Mouse (Mus musculus): ENCODE data around the gene Gm5108. TPM values are rescaled to one million over a fixed set of nuclear protein-coding genes. Genes with fewer than 3 reads are reported as not detected.

Gm5108 gene
- polyA plus RNA-seq, 1 experiment: not detected

DNA sequence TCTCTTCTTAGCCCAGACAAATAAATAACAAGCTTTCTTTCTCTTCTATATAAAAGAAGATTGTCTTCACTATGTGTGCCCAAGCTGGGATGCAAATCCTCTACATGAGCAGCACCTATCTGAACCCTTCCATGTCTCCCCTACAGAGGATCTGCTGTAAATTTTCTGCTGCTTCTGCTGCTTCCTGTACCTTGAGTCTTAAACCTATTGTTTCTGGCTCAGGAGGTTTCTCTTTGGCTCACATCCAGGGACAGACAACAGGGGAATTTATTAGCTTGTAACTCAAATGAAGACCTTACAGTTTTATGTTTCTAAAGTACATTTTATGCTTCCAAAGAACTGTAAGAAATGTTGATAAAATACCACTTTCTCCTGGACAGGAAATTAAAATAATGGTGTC lies 5.5 kb downstream of the Gm5108 start:
- no peak overlapping the region for H3K27ac ChIP-seq (ENCODE audit: insufficient read depth, low read length)
- no peaks in the 10 kb centered on the region for H3K4me1 ChIP-seq (ENCODE audit: control insufficient read depth, insufficient read depth, low read length)
- TF ChIP-seq CTCF (IDR thresholded peaks at IDR 0.05; ENCODE audit: borderline replicate concordance, insufficient read depth, low read depth, low read length): no peak
- TF ChIP-seq POLR2A (IDR thresholded peaks at IDR 0.05; ENCODE audit: borderline replicate concordance, insufficient read depth, low read length): no peak
- DNase-seq: no peak
- H3K4me3 ChIP-seq (replicated peaks; ENCODE audit: insufficient read depth, low read depth, low read length): no peak overlapping the region
- no peaks in the 10 kb centered on the region for H3K27me3 ChIP-seq (ENCODE audit: control insufficient read depth, insufficient read depth, low read length)

- 92% methylated on average over 5 of the region's 5 CpGs for WGBS
- TF ChIP-seq POLR2A (IDR thresholded peaks at IDR 0.05; ENCODE audit: borderline replicate concordance, insufficient read depth, low read length): no peak
- no peak for TF ChIP-seq CTCF (IDR thresholded peaks at IDR 0.05; ENCODE audit: borderline replicate concordance, insufficient read depth, low read depth, low read length)
Observed at GRCm38 (mm10) chr5:67948074-67948473, 6.6 kb downstream of the Gm5108 start.

GRCm38 (mm10) chr5:67954097-67954496 lies 12.6 kb downstream of the Gm5108 start:
- no peaks in the 10 kb centered on the region for H3K27me3 ChIP-seq (ENCODE audit: control insufficient read depth, insufficient read depth, low read length)
- 69% methylated on average over 4 of the region's 4 CpGs for WGBS
- DNase-seq: no peak
- H3K27ac ChIP-seq (ENCODE audit: insufficient read depth, low read length): no peak overlapping the region
- H3K4me3 ChIP-seq (replicated peaks; ENCODE audit: insufficient read depth, low read depth, low read length): no peak overlapping the region
- TF ChIP-seq POLR2A (IDR thresholded peaks at IDR 0.05; ENCODE audit: borderline replicate concordance, insufficient read depth, low read length) (no peak), CTCF (IDR thresholded peaks at IDR 0.05; ENCODE audit: borderline replicate concordance, insufficient read depth, low read depth, low read length) (no peak)
- no peaks in the 10 kb centered on the region for H3K4me1 ChIP-seq (ENCODE audit: control insufficient read depth, insufficient read depth, low read length)

More at GRCm38 (mm10) chr5:67948074-67948473, 6.6 kb downstream of the Gm5108 start:
- Histone ChIP-seq H3K27ac (ENCODE audit: insufficient read depth, low read length) (no peak overlapping the region), H3K27me3 (ENCODE audit: control insufficient read depth, insufficient read depth, low read length) (no peaks in the 10 kb centered on the region), H3K4me3 (replicated peaks; ENCODE audit: insufficient read depth, low read depth, low read length) (no peak overlapping the region), H3K4me1 (ENCODE audit: control insufficient read depth, insufficient read depth, low read length) (no peaks in the 10 kb centered on the region)
- no peak for DNase-seq

DNA sequence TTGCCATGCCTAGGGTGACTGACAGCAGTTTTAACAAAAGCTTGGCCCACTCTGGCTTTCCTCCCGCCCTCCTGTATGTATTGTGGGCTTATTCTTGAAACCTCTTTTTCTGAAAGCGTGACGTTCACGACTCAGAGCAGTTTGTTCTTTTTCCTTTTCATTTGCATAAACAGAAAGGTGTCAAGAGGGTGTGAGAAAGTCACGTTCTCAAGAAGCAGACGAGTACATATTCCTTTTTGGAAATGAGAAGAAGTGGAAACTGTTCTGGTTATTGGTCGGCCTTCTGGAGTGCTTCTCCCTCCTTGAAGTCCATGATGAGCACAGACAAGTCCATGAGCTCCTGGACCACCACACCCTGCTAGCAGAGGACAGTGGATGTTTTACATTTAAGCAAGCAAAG lies 14.0 kb downstream of the Gm5108 start:
- WGBS: 44% methylated on average over 7 of the region's 7 CpGs
- DNase-seq: no peak
- TF ChIP-seq POLR2A (IDR thresholded peaks at IDR 0.05; ENCODE audit: borderline replicate concordance, insufficient read depth, low read length) (no peak), CTCF (IDR thresholded peaks at IDR 0.05; ENCODE audit: borderline replicate concordance, insufficient read depth, low read depth, low read length) (no peak)

DNA sequence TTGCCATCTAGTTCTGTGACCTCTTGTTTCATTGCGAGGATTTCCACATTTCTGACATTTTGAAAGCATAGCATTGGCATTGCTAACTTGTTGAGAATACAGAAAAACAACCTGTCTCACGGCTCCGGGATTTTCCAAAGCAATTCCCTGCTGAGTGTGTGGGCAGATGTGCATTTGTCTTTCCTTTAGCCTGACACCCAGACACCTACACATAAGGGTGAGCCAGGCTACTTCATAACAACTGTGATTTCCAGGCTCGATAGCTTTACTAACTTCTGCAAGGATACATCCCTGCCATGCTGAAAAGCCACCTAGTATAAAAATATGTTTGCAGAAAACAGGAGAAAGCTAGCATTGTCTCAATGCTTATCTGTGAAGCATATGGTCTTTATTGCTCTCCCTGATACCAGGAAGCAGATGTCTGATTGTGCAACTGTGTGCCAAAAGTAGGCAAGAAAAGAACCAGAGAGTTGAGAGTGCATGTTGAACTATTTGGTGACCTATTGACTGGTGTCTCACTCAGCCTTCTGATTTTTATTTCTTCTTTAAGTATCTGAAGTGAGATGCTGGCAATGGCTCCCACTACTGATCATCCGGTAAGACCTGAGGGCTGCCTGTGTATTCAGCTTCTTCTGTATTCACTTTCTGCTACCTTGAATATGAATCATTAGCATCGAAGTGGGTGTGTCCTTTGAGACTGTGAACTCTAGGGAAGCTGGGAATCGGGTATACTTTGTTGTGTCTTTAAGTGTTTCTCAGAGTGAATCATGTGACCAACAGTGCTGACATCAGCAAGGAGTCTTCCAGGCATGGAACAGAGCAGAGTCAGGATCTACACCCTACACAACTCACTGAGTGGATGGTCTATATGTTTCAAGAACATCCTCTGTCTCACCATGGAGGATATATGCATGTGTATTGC lies 20.5 kb downstream of the Gm5108 start:
- Histone ChIP-seq H3K27me3 (ENCODE audit: control insufficient read depth, insufficient read depth, low read length) (no peaks in the 10 kb centered on the region), H3K4me3 (replicated peaks; ENCODE audit: insufficient read depth, low read depth, low read length) (no peak overlapping the region), H3K4me1 (ENCODE audit: control insufficient read depth, insufficient read depth, low read length) (no peaks in the 10 kb centered on the region), H3K27ac (ENCODE audit: insufficient read depth, low read length) (no peak overlapping the region)
- WGBS: 78% methylated on average over 7 of the region's 7 CpGs
- DNase-seq: no peak
- no peak for TF ChIP-seq POLR2A (IDR thresholded peaks at IDR 0.05; ENCODE audit: borderline replicate concordance, insufficient read depth, low read length)

More for the DNA sequence above, 14.0 kb downstream of the Gm5108 start:
- Histone ChIP-seq H3K27ac (ENCODE audit: insufficient read depth, low read length) (no peak overlapping the region), H3K4me3 (replicated peaks; ENCODE audit: insufficient read depth, low read depth, low read length) (no peak overlapping the region), H3K4me1 (ENCODE audit: control insufficient read depth, insufficient read depth, low read length) (no peaks in the 10 kb centered on the region), H3K27me3 (ENCODE audit: control insufficient read depth, insufficient read depth, low read length) (no peaks in the 10 kb centered on the region)

- TF ChIP-seq CTCF (IDR thresholded peaks at IDR 0.05; ENCODE audit: borderline replicate concordance, insufficient read depth, low read depth, low read length) (no peak), POLR2A (IDR thresholded peaks at IDR 0.05; ENCODE audit: borderline replicate concordance, insufficient read depth, low read length) (no peak)
- 45% methylated on average over 7 of the region's 7 CpGs for WGBS
- Histone ChIP-seq H3K27ac (ENCODE audit: insufficient read depth, low read length) (no peak overlapping the region), H3K4me3 (replicated peaks; ENCODE audit: insufficient read depth, low read depth, low read length) (no peak overlapping the region), H3K4me1 (ENCODE audit: control insufficient read depth, insufficient read depth, low read length) (no peaks in the 10 kb centered on the region), H3K27me3 (ENCODE audit: control insufficient read depth, insufficient read depth, low read length) (no peaks in the 10 kb centered on the region)
- DNase-seq: no peak
Observed at GRCm38 (mm10) chr5:67969536-67969935, 28.1 kb downstream of the Gm5108 start.

GRCm38 (mm10) chr5:67981946-67982526 lies 40.6 kb downstream of the Gm5108 start:
- no peak overlapping the region for H3K27ac ChIP-seq (ENCODE audit: insufficient read depth, low read length)
- no peaks in the 10 kb centered on the region for H3K27me3 ChIP-seq (ENCODE audit: control insufficient read depth, insufficient read depth, low read length)
- WGBS: 26% methylated on average over 3 of the region's 3 CpGs
- H3K4me3 ChIP-seq (replicated peaks; ENCODE audit: insufficient read depth, low read depth, low read length): no peak overlapping the region
- DNase-seq: no peak
- no peaks in the 10 kb centered on the region for H3K4me1 ChIP-seq (ENCODE audit: control insufficient read depth, insufficient read depth, low read length)
- TF ChIP-seq CTCF (IDR thresholded peaks at IDR 0.05; ENCODE audit: borderline replicate concordance, insufficient read depth, low read depth, low read length) (no peak), POLR2A (IDR thresholded peaks at IDR 0.05; ENCODE audit: borderline replicate concordance, insufficient read depth, low read length) (no peak)

DNA sequence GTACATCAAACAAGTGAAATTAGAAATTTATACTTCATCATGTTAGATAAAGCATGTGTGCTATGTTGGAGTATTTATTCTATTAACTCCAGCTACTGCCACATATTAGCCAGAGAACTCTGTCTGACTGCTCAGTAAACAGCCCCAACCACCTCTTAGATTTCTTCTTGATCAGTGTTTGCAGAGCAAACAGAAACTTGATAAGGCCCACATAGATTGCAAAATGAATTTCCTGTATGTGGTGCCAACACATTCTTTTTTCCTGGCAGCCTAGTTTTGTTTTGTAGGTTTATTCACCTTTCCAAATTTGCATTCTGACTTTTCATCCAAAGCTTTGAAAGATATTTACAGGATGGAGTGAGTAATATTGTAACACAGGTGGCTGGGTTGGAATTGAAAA lies 49.0 kb downstream of the Gm5108 start:
- no peak for DNase-seq
- no peak for TF ChIP-seq POLR2A (IDR thresholded peaks at IDR 0.05; ENCODE audit: borderline replicate concordance, insufficient read depth, low read length)
- no peak for TF ChIP-seq CTCF (IDR thresholded peaks at IDR 0.05; ENCODE audit: borderline replicate concordance, insufficient read depth, low read depth, low read length)
- no peak overlapping the region for H3K27ac ChIP-seq (ENCODE audit: insufficient read depth, low read length)

More for the DNA sequence above, 49.0 kb downstream of the Gm5108 start:
- H3K4me1 ChIP-seq (ENCODE audit: control insufficient read depth, insufficient read depth, low read length): no peaks in the 10 kb centered on the region
- no peaks in the 10 kb centered on the region; the same call in 1 of the 2 replicates for H3K27me3 ChIP-seq (ENCODE audit: control insufficient read depth, insufficient read depth, low read length)
- H3K4me3 ChIP-seq (replicated peaks; ENCODE audit: insufficient read depth, low read depth, low read length): no peak overlapping the region
